Mouse (Mus musculus) embryo, embryonic 11.5 days (tissue): Measurements from ENCODE around the gene Gm20388.

Source experiments
- DNase-seq: peaks from one replicate; pipeline ENCODE4 v3.0.0-alpha.2; 2012; ENCODE audit warnings: low read depth, low spot score

Gm20388 gene

DNA sequence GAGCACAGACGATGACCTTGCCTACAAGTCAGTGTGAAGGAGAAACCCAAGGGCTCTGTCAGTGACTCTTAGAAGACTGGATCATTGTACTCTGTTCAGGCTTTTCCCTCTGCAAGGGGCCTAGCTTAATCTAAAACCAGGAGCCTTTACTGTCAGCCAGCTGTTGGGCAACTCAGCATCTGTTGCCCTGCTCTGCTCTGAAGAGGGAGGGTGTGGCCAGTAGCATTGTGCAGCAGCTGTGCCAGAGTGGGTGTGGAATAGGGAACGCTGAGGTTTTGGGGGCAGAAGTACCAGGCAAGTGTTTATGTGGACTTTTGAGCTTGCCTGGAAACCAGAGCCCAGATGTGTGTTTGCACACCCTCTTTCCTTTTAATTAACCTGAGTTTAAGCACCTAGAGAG, 2111.1 kb downstream of the Gm20388 start:
- no peak for DNase-seq

DNA sequence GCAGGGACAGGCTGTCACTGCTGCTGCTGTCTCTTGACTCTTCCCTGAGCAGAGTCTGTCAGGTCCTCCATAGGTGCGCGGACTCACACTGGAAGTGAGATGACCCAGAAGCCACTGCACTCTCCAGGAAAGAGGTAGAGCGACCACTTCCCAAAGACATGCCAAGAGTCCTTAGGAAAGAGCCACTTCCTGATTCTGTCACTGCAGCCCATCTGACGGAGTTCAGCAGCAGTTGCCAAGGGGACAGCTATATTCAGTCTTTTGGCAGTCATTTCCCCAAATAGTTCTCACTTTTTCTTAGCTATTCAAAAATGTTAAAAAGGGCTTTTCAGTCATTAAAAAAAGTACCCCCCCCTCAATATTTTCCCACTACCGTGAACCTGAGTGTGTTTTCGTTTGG, 2111.6 kb downstream of the Gm20388 start:
- no peak for DNase-seq

DNA sequence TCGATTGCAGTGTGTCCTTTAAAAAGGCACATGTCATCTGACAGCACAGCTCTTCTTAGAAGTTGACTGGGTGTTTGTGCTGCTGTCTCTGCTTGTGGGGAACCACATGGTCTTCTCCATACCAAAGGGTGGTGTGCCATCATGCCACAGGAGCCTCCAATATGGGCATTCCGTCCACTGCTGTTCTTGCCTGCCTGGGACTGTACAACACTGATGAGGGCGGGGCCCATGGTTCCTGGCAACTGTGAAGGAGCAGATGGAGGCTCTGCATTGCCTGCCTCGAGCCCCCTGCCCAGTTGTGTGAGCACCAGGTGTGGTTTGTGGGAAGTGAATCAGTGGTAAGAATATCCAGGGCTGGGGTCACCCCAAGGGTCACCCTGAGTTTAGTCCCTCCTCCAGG, 2112.1 kb downstream of the Gm20388 start:
- DNase-seq: no peak

DNA sequence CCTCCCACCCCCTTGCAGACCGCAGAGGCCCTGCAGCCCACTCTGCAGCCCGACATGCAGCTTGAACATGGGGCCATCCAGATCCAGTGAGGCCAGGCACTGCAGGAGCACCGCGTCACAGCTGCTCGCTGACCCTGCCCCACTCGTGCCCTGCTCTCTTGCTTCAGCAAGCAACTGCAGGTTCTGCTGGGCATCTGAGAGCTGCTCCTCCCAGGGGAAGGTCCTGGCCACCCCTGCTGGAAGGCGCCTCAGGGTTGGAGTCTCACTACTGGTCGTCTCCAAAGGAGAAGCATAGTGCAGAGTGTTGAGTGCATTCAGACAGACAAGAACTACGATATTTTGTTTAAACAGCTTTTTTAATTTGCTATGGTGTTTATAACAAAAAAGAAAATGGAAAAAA, 2114.9 kb downstream of the Gm20388 start:
- DNase-seq: no peak

DNA sequence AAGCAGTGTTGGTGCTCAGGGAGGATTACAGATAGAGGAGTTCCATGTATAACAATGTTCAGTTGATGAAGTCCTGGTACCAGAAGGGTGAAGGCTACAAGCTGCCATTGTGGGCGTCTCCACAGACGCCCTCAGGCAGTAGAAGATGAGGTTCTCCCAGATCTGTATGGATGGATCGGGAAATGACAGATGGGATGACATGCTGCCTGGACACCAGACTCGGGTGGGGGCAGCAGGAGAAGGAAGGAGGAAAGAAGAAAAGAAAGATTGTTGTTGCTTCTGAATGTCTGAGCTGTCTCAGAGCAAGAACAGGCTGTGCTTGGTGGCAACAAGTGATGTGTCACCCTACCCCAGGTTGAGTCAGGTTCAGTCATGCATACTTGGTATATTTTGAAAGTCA, 2117.5 kb downstream of the Gm20388 start:
- no peak for DNase-seq

DNA sequence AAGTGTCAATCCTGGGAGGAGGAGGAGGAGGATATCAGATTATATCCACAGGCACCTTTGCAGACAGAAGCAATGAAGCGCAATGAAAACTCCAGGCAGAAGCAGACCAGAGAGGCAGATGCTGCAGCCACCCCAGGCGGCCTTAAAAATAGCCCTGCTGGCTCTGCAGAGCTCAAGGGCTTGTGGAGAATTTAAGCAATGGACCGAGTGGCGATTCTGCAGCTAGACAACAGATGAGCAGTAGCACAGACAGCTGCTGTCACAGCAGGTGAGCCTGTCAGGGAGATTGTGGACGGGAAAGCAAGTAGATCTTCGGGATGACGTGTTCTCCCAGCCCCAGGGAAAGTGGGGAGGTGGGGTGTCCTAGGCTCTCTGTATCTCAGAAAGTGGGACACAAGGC, 2120.3 kb downstream of the Gm20388 start:
- DNase-seq: no peak

DNA sequence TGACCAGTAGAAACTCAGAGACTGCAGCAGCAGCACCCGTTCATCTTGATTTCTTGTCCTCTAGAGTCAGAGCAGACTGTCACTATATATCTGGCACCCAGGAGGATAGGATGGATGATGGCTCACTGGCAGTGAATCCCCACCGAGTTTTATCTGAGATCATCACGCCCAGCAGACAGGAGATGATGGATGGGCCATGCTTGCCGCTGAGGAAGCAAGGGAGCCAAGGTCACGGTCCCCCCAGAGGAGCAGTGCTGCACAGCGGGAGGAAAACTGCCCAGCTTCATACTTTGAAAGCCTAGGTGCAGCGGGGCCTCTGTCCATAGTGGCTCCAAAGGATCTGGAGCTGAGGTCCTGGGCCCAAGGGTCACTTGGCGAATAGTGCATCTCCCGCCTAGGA, 2122.1 kb downstream of the Gm20388 start:
- DNase-seq: no peak

DNA sequence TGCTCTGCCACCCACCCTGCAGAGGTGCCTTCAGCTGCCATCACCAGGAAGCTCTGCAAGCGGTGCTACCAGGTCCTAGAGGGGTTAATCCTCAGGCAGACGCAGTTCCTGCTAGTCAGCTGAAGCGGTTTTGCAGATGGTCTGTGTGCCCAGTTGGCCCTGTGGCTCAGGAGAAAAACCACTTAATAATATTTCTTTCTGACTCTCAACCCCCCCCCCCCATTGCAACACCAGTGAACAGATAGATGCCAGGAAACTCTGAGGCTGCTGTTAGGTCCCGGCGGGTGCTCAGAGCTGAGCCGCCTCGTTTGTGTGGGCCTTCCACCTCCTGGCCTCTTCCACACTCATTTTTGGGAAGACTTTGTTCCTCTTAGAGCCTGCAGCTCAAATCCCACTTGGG, 2124.9 kb downstream of the Gm20388 start:
- DNase-seq: no peak

DNA sequence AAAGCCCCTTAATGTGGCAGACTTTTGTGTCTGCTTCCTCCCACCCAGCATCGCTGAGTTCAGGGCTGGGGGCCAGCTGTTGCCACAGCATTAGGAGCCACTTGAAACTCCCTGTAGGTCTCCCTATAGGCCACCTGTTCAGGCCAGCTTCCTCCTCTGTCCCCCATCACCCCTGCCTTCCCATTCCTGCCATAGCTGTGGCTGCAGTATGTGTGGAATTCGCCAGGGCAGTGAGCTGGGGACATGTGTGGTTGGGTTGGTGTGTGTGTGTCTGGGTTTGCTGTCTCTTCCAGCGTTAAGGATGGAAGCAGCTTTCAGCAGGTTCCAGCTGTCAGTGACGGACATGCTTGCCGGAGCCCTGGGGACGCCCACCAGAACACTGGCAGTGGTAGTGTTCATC, 2125.7 kb downstream of the Gm20388 start:
- no peak for DNase-seq

DNA sequence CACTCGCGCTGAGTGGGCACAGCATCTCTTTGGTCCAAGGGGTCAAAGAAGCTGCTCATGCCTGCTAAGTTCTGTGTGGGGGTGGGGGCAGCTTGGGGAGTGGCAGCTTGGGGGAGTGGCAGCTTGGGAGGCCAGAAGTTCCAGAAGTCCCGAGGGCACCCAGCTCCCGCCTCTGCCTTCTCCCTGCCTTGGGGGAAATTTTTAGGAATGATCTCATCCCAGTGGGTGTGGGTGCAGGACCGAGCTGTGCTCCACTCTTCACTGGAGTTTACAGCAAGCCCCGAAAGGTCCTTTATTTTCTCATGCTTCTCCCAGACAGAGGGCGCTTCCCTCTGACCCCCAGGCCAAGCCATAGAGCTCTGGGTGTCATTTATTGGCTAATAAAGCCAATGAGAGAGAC, 2126.6 kb downstream of the Gm20388 start:
- no peak for DNase-seq

DNA sequence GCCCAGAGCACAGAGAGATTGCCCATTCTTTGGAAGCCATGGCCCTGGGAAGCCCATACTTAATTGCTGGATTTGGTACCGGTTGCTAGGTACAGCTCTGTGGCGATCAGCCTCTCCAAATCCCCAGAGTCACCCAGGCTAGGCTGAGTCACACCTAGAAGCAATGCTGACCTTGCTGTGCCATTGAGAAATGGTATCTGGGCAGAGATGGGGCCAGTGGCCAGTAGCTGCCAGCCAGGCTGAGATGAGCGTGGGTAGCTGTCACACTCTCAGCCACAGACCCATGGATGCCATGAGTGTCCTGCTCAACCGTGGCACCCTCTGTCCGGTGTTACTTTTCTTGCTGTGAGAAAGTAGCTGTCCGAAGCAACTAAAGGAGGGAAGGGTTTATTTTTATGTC, 2127.4 kb downstream of the Gm20388 start:
- no peak for DNase-seq

DNA sequence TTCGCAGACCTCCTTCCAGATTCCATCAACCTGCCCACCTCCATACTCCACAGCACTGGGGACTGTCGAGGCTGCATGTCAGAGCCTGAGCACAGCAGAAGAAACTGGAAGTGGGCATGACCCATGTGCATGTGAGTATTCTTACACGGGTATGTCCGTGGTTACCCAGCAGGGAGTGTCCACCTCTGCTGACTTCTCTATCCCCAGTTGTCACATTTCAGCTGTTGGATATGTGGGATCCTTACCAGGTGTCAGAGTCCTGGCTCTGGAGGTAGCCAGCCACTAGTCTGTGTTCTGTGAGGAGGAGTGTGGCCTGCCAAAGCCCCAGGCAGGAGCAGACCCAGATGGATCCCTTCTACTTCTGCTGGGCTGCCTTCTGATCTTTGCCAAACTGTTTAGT, 2128.8 kb downstream of the Gm20388 start:
- DNase-seq: no peak

DNA sequence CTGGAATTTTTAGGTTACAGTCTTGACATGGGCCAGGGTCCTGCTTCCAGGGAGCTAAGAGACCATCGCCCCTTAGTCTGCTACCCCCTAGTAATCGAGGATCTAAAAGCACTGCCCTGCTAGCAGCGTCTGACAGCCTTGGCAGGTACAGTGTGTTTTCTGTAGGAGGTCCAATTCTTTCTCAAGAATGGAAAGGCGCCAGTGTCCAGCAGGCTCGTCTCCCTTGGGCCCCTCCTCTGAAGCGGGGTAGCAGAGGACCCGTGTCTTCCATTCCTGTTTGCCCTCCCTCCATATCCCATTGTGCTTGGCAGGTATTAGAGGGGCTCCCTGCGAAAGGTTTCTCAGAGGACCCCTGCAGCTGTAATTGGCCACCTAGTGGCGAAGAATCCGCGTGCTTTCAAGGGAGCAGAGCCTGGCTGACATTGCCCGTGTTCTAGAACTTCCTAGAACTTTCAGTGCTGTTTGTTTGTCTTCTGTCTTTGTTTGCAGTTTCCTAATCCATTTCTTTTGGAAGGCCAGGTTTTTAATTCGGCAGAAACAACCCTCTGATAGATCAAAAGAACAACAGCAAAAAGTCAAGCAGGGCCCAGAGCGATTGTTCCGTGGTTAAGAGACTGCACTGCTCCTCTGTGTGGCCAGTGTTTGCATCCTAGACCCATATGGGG, 2136.7 kb downstream of the Gm20388 start:
- no peak for DNase-seq

DNA sequence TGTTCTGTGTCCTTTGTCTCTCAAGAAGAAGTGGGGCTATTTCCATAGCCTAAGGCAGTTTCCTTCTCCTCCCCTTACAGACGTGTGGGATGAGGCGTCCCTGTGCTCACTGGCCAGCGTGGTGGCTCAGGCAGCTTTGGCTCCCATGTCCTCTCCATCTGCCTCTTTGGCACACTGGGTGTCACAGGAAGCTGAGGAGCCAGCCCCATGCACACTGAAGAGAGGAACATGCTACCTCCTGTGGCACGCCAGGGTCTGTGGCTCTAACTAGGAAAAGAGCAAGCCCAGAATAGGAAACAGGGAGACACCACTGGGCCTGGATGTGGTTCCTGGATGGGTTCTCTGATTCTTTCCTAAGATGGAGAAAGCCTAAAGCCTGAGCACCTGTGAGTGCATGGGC, 2138.6 kb downstream of the Gm20388 start:
- DNase-seq: no peak

DNA sequence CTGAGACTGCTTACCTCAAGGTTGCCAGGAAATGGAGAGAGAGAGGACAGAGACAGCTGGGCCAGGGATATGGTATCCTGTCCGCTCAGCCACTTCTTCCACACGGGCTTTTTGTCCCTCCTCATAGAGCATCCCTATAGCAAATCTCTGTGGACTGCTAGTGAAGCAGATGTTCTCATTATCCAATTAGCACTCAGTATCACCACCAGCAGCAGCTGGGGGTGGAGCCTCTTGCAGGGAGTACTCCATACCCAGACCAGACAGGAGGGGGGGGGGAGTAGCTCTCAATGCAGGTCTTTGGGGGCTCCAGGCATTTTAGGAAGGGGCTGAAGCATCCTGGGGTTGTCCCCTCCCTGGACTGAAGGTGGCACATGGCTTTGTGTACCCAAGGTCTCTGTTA, 2139.3 kb downstream of the Gm20388 start:
- DNase-seq: no peak

DNA sequence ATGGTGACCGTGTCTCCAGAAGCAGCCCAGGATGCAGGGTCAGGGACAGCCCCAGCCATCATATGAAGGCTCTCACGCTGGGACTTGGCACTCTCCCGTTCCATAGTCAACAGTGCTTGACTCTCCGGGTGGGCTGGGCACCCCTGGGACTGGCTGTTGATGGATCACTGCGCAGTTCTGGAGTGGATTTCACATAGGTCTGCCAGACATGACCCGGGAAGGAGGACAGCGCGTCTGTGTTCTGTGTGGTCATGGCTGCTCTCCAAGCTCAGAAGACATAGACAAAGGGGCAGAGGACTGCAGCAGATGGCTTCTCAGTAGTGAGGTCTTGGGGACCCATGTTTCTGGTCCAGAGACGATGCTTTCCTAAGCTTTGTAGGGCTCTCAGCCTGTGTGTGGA, 2140.0 kb downstream of the Gm20388 start:
- DNase-seq: no peak

DNA sequence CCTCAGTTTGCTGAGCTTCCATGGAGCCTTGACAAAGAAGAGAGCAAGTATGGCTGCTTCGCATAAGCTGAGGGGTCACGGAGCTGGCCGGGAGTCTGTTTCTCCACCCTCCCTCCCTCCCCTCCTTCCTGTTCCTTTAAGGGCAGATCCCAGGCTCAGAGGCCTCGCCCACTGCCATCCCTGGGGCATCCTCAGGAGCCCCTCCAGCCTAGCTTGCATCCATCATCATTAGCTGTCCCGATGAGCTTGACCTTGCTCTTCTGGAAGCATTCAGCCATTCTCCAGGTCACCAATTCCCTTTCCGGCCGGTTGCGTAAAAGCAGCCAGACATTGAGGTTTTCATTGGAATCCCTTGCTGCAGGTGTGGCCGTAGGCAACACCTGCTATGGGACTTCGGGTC, 2144.7 kb downstream of the Gm20388 start:
- no peak for DNase-seq

DNA sequence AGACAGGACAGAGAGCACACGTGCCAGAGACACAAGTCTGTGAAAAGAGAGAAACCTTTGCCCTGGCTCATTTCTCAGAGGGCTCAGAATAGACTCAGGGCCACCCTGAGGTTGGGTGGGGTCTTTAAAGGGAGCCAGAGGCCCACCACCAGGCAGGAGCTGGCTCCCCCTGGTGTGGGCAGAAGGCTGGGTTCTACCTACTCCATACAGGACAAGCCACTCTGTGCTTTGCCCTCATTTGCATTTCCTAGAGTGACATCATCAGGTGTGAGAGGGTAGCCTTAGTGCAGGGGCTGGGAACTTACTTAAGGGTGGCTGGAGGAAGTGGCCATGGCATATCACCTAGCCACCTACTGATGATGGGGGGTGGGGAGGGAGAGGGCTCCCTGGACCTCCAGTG, 2145.5 kb downstream of the Gm20388 start:
- no peak for DNase-seq

DNA sequence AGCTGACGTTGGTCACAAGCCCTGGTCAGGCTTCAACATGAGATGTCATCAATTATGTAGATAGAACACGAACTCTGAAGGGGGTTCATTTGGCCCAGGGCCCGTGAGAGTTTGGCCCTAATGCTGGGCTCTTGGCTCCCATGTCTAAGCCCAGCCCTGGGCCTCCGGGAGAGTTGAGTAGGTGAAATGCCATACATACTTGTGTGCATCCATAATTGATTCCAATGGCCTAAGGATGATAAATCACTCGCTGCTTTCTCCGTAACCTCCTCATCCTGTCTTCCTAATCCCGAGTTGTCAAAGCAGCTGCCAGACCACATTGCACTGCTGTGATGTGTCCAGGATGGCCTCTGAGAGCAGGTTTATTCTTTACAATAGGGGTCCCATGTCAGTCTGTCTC, 2146.2 kb downstream of the Gm20388 start:
- no peak for DNase-seq

DNA sequence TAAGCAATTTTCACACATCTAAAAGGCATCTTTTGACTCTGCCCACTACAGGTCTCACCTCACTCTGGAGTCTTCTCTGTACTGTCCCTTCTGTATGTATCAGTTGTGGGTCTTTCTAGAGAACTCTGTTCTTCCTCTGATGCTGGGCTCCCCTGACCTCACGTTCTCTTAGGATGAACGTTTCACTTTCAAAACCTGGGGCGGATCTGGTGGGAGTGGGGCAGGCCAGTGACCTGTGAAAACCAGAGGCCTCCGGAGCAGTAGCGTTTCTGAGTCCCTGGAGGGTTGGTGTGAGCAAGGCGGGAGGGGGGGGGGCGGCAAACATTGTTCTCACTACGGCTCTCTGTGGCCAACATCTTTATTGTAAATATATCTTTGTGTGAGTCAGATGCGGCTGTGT, 2147.9 kb downstream of the Gm20388 start:
- no peak for DNase-seq

DNA sequence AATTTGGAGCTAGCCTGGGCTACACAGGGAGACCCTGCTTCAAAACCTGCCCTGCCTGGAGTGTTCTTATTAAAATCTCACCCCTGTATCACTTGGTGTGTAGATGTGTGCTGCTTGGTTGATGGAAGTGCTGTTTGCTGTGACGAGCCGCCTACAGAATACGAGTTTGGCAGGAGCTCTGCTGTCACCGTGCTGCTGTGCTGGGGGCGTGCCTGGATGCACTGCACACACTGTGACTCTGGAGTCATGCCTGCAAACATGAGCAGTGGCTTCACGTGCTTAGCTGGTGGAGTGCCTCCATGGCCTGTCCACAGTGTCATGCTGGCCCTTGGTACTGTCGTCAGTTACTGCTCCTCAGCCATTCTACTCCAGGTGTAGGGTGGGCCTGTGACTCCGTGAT, 2148.3 kb downstream of the Gm20388 start:
- no peak for DNase-seq

DNA sequence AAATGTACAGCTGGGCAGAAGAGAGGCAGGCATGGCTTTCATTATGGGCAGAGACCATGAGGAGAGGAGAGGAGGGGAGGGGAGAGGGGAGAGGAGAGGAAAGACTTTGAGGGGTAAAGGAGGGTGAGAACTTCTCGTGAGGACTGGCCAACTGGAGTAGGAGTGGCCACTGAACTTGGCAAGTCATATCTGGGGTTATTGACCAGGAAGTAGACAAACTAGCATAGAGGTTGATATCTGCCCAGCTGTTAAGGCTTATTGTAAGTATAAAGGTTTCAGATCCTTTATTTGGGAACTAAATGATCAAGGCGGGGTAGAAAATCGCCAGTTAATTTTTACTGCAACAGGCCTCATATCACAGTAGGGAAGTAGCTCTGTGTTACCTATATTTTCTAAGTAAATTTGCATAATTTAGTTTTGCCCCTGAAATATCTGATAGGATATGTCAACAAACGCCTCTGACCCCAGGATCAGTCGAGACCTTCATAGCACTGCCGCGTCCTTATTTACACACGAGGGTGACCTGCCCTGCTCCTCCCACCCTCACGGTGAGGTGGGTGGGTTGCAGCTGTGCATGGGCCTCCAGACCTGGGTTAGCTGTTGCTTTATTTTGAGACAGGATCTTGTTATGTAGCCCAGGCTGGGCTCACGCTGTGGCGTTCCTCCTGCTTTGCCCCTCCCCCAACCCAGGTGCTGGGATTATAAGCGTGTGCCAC, 2152.0 kb downstream of the Gm20388 start:
- no peak for DNase-seq

DNA sequence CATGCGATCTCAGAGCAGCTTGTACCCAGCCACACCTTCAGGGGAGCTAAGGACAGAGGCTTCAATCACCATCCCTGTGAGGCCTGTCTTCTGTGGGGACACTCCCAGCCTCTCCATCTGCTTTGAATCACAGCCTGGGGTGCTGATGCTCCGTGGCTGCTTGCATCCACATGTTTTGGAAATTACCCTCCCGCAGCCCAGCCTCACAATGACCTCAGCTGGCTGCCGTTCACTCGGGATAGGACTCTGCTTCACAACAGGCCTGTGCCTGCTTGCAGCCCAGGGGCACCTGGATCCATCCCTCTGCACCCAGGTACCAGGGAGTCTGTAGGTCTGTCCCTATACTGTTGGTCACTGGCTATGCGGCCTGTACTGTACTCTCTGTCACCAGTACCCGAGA, 2153.7 kb downstream of the Gm20388 start:
- DNase-seq: no peak
